Mouse (Mus musculus) adrenal gland, postnatal 10 days (tissue): ENCODE data around the gene Il1f5. TPM values are rescaled to one million over a fixed set of nuclear protein-coding genes. Genes with fewer than 3 reads are reported as not detected.

Experiments used
- DNase-seq: peaks from one replicate; pipeline ENCODE4 v3.0.0; 2021; ENCODE audit warnings: mixed read lengths
- long read RNA-seq, 2 experiments: library from polyadenylated mRNA; stranded (forward); transcript quantifications; one replicate each; pipeline ENCODE4 v2.0.0; 2021
- total RNA-seq, 2 experiments: library from RNA; stranded (reverse); gene quantifications; 2 replicates each; pipeline ENCODE4 v1.2.3; 2021

Gene Il1f5
- not detected for total RNA-seq
- long read RNA-seq, experiment 1 = 0 reads
- long read RNA-seq, experiment 2 = 0 reads

DNA sequence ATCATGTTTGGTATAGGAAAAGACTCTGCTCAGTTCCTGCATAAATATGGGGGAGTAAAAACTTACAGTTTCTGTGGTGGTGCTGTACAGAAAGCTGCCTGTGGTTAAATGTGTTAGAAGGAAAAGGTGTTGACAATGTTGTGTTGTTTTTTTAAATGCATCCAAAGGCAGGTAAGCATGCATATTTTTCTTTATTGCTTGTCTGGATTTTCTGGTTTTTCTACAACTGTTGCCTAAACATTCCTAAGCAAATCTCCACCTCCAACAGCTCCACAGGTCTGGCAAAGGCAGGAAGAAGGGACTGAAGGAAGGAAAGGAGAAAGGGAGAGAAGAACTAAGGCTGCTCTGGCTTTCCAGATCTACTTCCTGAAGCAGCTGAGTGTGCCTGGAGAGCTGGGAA is at the start of gene Il1f5:
Gene Il1f5, plus strand, starts transcription at position 301 of the 400 bp plus-strand sequence.
- no peak for DNase-seq

DNA sequence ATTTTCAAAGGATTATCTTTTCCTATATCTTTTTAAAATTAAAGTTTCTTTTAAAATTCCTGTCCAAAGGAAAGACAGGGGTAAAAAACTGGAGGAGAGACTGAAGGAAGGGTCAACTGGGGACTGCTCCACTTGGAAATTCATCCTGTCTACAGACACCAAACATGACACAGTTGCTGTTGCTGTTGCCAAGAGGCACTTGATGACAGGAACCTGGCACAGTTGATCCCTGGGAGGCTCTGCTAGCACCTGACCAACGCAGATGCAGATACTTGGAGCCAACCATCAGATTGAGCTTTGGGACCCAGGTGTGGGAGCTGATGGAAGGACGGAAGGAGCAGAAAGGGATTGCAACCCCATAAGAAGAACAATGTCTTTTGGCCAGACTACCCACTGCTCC is 49.6 kb upstream of the Il1f5 start:
- DNase-seq = no peak

DNA sequence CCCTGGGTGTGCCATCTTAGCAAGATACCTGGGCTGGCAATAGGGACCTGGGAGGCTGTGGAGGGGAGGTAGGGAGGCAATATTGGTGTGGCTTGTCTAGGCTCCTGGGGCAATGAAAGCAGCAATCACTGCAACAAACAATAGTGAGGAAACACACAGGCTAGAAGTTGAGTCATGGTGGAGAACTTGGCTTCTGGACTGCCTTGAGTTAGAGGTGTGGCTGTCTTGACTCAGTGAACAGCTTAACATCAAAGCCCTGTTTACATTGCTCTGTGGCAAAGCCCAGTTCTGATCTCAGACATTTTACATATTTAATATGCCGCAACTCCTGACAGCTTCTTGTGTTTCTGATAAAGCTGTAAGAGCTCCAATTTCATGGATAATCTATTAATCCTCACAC is 9.3 kb upstream of the Il1f5 start:
- no peak for DNase-seq

DNA sequence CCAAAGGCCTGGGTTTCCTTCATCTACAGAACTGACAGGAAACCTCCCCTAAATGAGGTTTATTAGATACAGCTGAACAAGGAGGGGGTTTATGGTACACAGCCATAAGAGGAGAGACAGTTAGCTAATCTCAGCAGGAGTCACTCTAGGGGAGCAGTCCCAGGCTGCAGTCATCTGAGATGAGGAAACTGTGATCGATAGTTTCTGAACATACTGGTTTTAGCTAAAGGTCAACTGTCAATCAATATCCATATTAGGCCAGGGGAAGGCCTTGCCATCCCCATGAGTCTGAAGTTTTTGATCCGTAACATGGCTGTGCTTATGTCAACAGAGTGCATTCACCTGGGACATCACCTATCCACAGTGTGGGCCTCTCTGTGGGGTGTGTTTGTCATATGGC is 3.1 kb upstream of the Il1f5 start:
- DNase-seq = no peak

DNA sequence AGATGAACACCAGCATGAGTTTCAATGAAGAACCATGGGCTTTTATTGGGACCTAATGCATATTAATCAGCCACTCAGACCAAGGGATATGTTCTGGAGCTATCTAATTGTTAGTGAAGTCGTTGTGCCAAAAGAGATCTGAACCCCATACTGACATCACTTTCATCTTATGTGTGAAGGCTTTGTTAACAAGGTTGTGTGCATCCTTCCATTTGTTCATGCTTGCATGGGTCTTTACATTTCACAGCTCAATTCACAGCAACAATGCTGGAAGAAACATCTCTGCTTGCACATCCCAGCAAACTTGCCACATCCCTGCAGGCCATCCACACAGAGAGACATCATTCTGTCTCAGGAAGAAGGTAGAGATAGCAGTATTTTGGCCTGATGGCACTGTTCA is 1.6 kb upstream of the Il1f5 start:
- DNase-seq = no peak

DNA sequence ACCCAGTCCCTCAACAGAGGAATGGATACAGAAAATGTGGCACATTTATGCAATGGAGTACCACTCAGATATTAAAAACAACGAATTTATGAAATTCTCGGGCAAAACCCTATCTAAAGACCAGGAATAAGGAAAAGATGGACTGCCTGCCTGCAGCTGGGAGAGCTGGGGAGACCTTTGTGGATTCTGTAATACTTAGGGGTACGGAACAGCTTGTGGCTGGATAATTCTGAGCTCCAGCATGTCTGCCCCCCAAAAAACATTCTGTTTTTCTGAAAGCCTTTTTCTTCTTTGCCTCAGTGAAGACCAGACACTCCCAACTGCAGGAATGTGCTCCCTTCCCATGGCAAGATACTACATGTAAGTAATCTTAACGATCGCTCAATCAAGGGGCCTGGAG is 14.1 kb downstream of the Il1f5 start, which contains the start of gene Il1f10:
Gene Il1f10, plus strand, starts transcription at position 301 of the 400 bp plus-strand sequence.
- DNase-seq = no peak

DNA sequence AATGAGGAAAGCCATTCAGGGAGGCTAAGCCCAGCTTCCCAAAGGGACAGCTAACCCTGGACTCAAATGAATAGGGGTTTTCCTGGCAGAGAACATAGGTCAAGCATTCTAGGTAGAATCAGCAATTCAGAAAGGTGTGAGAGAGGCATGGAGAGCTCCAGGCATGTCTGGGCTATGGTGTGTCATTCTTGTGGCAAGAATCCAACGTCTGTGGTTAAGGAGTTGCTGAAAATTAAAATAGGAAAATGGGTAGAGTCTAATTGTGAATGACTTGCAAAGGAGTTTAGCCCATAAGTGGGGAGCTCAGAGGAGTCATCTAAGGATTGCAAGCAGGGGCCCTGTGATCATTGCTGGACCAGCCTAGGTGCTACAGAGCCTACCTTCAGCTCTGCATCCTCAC is 17.9 kb downstream of the Il1f5 start:
- no peak for DNase-seq

DNA sequence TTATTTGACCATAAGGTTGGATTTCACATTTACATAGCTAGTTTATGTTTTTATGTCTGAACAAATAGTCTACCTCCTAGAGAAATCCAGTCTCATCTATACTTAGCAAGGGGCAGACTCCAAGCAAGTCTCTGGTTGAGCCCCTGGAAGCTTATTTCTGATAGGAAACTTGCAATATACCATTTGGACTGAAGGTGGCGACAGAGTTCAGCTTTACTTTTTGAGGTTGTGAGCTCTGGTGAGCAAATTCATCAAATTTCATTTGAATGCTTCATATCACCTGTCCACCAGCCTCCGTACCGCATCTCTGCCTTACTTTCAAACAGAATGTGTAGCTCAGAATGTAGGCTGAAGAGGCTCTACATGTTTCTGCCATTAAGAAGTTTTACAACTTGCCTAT is 20.1 kb downstream of the Il1f5 start:
- peak; percentile 66 for DNase-seq

DNA sequence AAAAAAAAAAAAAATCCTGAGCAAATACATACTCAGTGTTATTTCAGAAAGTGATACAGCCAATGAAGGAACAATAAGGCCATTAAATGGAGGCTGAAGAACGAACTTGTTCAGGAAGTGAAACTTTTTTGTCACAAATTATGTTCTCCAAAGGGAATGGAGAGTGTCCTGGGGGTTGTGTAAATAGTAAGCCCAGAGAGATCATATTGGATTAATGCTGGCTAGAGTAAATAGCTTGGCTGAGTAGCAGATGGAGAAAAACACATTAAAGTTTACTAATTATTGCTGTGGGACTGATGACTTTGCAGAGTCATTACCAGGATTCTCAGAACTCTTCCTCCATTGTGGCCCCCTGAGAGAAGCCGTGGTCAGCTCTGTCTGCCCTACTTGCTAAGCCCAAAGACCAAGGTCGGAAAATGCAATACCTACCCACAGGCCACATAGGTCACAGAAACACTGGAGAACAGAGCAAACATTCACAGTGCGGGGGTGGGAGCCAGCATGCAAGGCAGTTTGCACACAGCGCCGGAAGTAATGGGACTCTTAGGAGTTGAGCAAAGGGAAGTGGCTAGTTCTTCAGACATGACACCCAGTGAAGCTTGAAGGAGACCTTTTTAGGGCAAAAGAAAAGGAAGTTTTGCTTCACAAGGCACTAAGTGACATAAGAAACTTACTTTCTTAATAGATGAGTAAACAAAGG is 34.7 kb downstream of the Il1f5 start:
- peak; percentile 6 for DNase-seq

DNA sequence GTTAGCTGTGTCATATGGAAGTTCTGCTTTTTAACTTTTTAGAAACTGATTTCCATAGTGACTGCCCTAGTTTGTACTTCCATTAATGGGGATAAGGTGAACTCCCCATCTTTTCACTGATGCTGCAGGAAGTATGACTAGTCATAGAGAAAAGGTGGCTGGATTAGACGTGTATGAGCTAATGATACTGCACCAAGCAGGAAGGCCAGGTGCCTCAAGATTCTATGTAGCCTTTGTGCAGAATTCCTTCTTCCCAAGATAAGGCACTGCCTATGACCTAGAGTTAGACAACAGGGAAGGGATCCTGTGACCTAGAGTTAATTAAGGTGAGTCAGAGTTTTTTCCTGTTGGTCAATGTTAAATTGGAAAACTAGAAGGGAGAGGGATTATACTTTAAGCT is 40.2 kb downstream of the Il1f5 start:
- no peak for DNase-seq

DNA sequence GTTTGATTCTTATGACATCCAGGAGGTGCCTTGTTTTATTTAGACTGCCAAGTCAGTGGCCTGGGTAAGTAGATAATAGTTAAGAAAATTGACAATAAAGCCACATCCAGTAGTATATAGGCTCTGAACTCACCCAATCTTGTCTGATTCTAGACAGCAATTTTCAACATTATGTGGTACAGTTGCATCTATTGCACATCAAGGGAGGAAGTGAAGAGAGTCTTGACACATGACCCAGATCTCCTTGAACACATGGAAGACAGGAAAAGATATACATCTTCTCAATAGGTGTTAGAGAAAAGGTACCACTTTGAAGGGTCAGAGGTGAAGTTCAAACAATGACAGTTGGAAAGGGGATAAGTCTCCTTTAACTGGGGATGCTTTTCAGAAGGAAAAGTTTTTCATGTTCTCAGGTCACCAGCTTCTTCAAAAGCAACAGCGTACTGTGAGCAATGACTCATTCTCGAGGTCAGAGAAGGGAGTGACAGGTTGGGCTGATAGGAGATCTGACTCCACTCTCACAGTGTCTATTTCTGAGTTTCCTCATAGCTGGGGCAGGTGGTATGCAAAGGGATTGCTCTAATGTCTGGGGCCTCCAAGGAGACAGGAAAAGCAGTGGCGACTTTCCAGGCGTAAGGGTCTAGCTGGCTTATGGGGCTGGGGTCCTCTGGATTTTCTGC is 41.3 kb downstream of the Il1f5 start:
- no peak for DNase-seq

Other genes with a start within 250 kb of the Il1f5 start
- gene Hnmt, start 227.6 kb upstream of the Il1f5 start, total RNA-seq = 10 to 100 TPM; 12.0 to 13.1 TPM
- not detected for gene Tbpl2, start 180.4 kb upstream of the Il1f5 start, total RNA-seq
- not detected for gene Il1f8, start 123.8 kb upstream of the Il1f5 start, total RNA-seq
- gene Il1f9, start 90.5 kb upstream of the Il1f5 start, total RNA-seq = under 1 TPM; 0.15 to 0.18 TPM
- not detected for gene Il1f6, start 61.5 kb upstream of the Il1f5 start, total RNA-seq
- not detected for gene Il1f10, start 14.2 kb downstream of the Il1f5 start, total RNA-seq
- 1 to 10 TPM; 2.0 to 6.2 TPM for gene Il1rn, start 59.9 kb downstream of the Il1f5 start, total RNA-seq
- gene Psd4, start 90.6 kb downstream of the Il1f5 start, total RNA-seq = 1 to 10 TPM; 4.2 to 6.7 TPM
- not detected for gene Pax8, start 198.6 kb downstream of the Il1f5 start, total RNA-seq